Mouse (Mus musculus): ENCODE measurements around the gene Plekha1.

Gene Plekha1

DNA sequence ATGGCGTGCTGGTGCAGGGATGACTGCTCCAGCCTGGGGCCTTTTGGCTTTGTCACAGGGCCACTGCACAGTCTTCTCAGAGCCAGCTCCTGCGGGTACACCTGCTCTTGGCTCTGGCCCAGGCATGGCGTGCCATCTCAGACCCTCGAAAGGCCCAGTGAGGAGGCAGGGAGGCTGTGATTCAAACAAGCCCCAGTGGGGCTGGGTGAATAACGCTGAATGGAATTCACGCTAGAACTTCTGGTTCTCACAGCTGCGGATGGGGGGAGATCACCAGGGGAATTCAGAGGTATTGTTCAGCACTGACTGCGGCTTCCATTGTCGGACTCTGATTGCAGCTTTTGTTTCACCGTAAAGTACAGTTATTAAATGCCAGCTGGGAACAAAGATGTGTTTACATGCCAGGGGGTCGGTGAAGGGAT lies 4.8 kb upstream of the Plekha1 start:
- DNase-seq (ENCODE audit: low spot score): no peak

DNA sequence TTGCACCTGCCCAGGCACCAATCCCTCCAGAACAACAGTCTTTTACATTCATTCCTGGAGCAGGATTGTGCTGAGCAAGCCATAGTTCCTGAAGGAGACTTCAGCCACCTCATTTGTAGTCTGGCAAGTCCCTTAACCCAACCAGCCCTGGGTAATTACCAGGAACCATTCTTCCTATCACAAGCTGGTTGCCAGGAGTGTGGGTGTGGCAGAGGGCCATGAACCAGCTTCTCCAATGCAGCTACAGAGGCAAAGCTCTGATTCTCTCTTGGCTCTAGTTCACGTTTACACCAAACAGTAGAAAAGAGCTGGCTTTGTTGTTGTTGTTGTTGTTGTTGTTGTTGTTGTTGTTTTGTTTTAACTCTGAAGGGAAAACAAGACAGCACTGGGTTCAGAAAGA lies 3.1 kb upstream of the Plekha1 start:
- DNase-seq (ENCODE audit: low spot score): no peak

DNA sequence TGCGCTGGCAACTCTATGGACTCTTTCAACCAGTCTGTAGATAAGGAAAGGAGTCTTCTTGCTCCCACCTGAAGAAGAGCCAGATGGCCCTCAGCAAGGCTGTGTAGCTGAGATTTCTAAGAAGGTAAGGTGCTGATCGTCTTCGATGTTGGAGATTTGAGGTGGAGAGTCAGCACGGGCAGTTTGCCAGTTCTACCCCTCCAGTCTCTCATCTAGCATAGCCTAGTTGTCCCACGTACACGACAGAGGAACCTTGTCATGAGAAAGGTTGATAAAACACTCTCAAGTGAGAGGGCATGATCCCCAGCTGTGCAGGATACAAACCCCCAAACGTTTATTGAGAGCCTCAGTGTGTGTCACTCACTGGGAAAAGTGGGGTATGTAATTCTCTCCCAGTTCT lies 845 bp upstream of the Plekha1 start:
- no peak for DNase-seq (ENCODE audit: low spot score)

DNA sequence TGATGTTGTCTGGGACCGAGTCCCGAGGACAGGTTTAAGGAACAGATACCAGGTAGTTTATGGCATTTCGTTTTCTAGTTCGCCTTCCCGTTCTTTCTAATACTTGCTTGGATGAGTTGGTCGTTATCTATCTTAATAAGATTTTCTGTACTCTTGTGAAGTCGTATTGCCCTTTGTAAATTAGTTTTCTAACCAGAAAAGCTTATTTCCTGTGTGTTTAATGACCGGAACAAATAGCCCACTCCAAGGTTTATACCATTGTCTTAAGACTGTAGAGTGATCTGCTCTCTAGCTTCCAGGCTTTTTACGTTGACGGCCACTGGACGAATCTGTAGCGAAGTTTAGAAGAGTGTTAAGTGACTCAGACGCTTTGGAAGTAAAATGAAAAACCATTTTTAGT lies 1.1 kb downstream of the Plekha1 start:
- no peak for DNase-seq (ENCODE audit: low spot score)

DNA sequence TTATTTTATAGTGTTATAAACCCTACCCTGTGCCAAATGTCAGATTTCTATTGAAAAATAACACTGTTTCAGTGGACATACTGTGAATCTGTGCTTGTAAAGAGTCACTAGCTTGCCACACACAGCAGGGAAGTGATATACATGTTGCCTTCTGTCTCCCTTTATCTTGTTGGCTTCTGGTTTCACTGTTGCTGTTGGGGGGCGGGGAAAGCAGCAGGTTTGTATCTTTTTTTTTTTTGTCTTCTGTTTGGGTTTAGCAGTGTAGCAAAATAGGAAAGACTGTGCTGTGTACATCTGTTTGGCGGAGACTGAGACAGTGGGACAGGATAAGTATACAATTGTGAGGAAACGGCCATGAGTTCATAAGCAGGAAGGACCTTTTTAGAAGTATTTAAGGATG lies 1.7 kb downstream of the Plekha1 start:
- no peak for DNase-seq (ENCODE audit: low spot score)

DNA sequence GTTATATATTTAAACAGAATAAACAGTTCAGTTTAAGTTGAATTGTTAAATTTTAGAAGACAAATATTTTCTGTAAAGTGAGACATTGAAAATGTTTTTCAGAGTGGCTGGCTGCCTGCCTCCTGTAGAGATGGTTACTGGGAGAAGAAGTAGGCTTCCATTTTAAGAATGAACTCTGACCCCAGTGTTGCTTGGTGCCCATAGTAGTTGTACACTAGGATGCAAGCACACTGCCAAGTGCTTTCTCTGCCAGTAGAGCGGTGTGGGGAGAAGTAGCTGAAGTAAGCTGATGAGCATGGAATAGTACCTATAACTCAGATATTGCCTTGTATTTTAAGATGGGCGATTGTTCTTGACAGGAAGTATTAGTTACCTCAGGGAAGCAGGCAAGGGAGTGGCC lies 18.6 kb downstream of the Plekha1 start:
- no peak for DNase-seq (ENCODE audit: low spot score)

DNA sequence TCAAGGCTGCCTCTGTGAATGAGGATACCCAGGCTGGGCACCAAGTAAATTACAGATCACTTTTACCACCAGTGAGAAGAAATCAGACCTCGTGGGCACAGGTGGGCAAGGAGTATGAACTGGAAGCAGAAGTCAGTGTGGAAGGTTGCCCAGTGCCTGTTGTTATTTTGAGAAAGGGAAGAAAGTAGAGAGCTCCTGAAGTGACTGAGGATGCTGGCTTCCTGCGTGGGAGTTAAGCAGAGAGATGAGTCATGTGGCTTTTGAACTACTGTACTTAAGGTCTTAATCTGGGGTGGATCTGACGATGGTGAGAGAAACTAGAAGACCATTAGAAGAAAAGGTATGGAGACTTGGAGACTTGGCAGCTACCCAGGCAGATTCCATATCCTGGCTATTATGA lies 20.7 kb downstream of the Plekha1 start:
- DNase-seq (ENCODE audit: low spot score): no peak

DNA sequence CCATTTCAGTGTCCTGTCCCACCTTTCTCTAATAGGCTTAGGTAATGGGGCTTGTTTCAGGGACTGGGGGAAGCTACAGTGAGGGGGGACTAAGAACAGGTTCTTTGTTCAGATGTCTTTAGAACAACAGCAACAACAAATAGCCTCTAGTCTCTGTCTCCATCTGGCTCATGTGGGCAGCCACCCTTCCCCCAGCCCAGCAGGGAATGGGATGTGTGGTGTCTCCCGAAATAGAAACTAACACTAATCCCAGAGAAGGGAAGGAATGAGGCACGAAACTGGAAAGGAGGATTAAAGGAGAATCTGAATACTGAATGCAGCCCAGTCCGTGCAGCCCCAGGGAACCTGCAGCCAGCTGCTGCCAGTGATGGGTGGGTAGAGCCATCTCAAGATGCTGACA lies 22.4 kb downstream of the Plekha1 start:
- DNase-seq (ENCODE audit: low spot score): no peak

DNA sequence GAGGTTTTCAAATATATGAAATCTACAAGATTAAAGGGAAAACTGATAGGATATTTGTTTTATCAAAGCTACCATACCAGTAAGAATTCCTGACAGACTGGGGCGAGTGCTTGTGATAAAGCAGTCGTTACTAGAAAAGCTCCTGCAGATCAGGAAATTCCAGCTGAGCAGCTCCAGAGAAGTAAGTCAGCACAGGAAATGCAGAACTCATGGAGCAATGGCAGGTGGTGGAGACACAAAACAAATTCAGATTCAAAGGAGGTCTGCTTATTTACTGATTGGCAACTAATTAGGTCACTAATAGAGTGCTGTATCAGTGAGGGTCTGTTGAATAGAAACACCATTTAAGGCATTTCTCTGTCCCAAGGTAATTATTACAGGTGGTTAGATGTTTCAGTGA lies 25.3 kb downstream of the Plekha1 start:
- no peak for DNase-seq (ENCODE audit: low spot score)

DNA sequence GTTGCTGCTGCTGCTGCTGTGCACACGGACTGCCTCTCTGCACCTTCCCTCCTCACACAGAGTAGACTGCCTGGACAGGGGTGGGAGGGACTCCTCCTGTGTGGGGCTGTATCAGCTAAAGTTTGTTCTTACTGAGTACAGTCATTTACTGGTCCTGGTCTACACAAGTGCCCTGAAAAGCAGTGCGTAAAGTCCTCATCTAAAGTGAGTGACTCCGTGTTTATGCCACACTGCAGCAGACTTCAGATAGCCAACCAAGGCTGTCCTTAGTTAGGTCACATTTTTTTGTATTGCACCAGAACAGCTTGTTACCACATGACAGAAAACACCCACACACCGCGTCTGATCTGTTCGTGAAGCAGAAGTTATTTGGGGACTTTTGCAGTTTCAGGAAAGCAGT lies 27.4 kb downstream of the Plekha1 start:
- DNase-seq (ENCODE audit: low spot score): no peak

DNA sequence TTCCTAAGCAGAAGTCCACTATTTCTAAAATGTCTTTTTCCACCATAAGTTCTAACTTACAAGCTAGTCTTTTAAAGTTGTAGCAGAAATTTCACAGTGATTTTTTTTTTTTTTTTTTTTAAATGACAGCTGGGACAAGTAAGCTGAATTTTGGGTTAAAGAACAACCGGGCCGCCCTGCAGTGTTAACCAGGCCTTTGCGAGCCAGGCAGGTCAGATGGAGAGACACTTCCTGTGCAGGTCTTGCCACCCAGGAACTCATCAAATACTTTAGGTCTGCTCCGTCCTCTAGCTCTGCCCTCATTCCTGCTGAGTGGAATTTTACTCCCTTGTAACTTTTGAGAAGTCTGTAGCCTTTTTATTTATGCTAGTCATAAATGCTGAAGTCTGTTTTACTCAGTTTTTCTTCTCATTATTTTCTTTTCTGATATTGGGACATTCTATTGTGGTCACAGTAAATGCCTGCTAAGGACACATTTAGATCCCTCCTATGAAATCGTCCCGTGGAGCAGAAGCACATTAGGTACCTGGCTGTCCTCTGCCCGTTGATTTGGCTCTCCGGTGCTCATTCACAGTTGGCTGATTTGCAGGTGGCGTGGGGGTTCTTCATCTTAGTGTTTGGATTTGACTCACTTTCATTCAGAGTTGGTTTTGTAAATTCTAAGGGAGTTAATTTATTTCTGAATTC lies 29.5 kb downstream of the Plekha1 start:
- DNase-seq (ENCODE audit: low spot score): no peak

DNA sequence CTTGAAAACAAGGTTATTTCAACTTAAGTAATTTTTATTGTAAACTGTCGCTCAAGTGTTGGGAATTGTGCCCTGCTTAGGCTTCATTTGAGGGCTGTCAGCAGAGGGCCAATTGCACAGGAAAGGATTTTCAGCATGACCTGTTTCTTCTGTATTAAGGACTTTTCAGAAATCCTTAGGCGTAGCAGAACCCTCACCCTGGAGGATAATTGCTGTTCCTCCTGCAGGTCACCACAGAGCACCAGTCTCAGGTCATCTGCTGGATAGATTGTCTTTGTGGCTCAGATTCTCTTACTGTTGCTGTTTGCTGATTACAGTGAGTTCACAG lies 30.0 kb downstream of the Plekha1 start:
- no peak for DNase-seq (ENCODE audit: low spot score)

DNA sequence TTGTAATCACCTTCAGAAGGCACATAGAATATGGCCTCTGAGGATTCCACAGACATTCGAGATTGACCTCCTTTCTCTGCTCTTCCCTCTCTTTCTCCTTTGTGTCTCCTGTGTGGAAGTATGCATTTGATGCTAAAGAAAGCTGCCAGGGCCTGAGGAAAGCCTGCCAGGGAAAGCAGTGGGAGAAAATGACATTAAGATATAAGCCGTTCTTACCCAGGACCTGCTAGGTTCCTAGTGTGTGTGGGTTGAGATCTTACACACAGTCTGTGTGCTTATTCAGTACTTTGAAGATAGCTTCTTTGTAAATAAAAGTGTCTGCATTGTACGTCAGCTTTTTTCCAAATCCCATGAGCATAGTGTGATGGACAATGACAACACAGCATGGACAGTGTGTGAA lies 30.5 kb downstream of the Plekha1 start:
- DNase-seq (ENCODE audit: low spot score): no peak

DNA sequence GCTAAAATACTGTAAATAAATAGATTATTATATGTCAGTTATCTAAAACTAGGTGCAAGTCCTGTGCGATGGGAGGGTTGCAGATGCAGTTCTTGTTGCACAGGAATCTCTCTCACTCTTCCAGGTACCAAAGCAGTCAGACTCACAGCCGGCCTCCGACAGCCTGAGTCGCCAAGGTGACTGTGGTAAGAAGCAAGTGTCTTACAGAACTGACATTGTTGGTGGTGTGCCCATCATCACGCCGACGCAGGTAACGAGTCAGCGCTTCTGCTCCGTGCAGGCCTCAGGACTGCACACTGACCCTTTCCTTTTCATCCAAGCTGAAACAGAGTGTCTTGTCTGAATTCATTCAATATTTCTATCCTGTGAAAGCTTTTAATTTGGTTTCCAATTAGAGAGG lies 31.6 kb downstream of the Plekha1 start:
- DNase-seq (ENCODE audit: low spot score): no peak

DNA sequence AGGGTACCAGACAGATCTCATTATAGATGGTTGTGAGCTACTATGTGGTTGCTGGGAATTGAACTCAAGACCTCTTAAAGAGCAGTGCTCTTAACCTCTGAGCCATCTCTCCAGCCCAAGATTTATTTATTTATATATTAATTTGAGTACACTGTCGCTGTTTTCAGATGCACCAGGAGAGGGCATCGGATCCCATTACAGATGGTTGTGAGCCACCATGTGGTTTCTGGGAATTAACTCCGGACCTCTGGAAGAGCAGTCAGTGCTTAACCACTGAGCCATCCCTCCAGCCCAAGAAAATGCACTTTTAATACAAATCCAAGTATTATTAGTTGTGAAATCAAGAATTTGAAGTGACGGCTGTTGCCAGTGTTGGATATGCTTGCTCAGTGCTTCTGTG lies 32.8 kb downstream of the Plekha1 start:
- DNase-seq (ENCODE audit: low spot score): no peak

DNA sequence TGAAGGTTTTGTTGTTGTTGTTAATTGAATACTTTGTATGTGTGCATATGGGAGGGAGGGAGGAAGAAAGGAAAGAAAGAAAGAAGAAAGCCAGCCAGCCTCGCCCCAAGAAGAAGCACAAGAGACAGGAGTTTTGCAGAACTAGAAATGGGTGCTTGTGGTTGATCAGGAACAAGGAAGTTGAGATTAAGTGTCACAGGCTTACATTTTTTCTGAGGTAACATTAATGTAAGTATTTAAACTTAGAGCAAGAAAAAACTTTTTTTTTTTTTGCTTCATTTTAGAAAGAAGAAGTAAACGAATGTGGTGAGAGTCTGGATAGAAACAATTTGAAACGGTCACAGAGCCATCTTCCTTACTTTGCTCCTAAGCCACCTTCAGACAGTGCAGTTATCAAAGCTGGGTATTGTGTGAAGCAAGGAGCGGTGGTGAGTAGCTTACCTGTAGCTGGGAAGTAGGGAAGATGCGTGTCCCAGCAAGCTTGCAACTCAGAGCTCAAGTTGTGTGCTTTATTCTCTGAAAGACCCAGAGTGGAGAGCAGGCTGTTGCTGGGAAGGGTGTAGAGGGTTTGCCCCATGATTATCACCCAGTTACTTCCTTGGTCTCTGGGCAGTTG lies 34.8 kb downstream of the Plekha1 start:
- no peak for DNase-seq (ENCODE audit: low spot score)

DNA sequence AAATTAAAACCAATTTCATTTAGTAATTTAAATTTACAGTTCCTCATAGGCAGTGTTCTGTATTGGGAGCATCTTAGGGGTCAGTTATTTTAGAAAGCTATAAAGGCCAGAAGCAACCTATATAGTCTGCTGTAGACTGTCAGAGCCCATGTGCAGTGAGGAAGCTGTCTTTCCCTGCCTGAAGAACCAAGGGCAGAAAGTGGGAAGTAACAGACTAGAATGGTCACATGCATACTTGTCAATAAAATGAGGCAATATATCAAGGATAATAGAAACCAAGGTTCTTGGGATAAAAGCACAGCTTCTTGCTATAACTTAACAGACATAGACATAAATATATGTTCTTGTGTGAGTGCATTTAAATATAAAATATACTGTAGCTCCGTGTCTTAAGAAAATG lies 37.4 kb downstream of the Plekha1 start:
- no peak for DNase-seq (ENCODE audit: low spot score)

DNA sequence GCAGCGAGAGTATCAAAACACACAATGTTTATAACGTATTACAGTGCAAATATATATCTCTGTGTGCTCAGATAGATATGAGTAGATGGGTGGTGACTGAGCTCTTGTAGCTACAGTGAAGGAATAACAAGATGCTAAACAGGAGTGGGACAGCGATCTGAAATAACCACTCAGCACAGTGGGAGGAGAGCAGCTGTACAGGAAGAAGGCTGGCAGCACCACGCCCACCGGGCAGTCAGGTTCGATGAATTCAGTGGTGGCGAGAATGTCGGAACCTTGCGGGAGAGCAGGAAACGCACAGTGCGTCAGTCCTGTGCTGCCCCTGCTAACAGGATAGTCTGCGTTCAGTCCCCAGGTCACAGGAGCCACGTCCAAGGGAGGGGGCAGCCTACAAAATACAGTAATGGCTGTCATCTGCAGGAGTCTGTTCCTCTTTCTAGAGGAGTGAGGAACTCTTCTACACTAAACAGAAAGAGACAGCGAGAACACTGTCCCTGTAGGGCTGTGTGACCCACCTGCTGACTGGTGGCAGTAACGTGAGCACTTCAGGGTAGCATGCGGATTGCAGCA lies 38.0 kb downstream of the Plekha1 start:
- DNase-seq (ENCODE audit: low spot score): no peak

DNA sequence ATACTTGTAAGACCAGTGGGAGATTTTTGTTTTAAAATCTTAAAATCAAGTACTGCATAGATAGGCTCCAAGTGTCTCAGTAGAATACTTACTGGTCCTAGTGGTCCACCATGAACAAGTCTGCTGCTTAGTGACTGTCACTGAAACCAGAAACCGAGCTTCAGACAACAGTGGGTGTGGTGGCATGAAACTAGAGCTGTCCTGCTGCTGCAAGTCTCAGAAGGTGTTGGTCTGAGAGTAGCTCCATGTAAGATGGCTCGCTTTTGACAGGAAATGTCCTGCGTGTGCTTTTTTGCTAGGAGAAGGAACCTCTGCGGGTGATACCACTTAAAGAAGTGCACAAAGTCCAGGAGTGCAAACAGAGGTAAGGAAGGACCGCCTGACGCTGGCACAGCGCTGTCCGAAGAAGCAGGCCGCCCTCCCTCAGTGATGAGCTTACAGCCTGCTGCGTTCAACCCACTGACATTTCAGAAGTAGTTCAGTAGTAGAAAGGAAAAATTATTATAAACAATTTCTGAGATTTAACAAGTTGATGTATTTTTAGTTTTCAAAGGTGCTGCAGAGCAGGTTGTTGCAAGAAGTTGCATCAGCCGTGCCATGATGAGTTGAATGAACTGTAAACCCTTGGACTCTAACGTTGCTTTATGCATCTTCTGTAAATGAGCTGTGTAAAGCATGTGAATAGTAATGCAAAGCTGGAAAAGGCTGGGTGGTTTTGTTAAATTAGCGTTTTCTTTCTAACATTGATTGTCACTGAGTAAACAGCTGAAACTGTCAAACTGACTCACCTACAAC lies 39.2 kb downstream of the Plekha1 start:
- DNase-seq (ENCODE audit: low spot score): peak; percentile 24

DNA sequence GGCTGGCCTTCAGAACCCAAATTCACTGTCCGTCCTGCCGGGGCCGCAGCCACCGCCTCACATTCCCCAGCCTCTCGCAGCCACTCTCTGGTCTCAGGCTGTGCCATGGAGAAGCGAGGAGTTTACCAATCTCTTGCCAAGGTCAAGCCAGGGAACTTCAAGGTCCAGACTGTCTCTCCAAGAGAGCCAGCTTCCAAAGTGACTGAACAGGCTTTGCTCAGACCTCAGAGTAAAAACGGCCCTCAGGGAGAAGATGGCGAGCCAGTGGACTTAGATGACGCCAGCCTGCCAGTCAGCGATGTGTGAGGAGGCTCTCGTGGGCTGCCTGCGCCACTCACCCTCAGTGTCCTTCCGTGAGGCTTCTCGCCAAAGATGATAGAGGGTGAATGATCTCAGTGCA lies 45.3 kb downstream of the Plekha1 start:
- no peak for DNase-seq (ENCODE audit: low spot score)

DNA sequence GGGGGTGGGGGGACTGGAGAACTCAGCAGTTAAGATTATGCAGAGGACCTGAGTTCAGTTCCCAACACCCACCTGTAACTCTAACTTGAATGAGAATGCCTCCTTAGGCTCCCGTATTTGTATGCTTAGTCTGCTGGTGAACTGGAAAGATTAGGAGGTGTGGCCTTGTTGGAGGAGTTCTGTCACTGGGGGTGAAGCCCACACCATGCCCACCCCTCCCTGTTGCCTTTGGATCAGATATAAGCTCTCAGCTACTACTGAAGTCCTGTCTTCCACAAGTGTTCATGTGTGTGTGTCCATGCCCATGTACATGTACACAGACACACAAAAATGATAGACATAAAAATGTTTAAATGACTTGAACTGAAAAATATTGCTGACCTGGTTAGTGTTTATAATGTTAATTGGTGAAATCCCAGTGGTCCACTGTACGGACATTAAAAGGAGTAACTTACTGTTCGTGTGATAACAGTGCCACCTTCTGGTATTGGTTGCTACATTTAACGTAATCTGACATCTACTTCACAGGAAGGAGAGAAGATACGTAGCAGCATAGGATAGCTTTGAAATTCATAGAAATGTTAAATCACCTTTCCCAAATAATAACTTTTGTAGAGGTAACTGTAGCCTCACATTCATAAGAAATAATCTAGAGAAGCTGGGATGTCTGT lies 49.3 kb downstream of the Plekha1 start:
- DNase-seq (ENCODE audit: low spot score): peak; percentile 22

DNA sequence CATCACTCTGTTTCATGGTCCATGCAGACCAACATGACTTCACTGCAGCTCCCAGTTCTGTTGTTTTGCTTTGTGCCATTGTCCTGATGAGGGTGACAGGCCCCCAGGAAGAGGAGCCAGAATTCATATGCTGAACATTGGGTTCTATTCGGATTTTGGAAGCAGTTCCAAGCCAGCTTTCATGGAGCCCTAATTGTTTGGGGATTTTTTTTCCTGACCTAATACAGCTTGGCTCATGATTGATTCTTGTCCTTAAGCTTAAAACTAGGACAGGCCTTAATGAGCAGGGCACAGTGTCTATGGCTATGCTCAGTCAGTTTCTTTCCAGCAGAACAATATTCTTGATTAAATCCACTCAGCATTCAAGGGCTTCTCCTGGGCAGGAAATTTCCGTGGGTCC lies 52.7 kb downstream of the Plekha1 start:
- DNase-seq (ENCODE audit: low spot score): no peak

All from yolk sac, embryonic 10.5 days (tissue).